Mouse (Mus musculus) forebrain, embryonic 13.5 days (tissue): Measurements from ENCODE around the gene Tmem238. TPM values are rescaled to one million over a fixed set of nuclear protein-coding genes. Genes with fewer than 3 reads are reported as not detected.

Source experiments
- ATAC-seq: fragments of 200-750 bp; cut with Nextera tagmentation; 2 replicates; pipeline ENCODE4 v1.8.0; 2017
- H3K27ac ChIP-seq: fragments of 300-500 bp; sonication (generic); 2 replicates; pipeline ENCODE4 v1.5.1; 2015; ENCODE audit warnings: inconsistent platforms, mild to moderate bottlenecking, moderate library complexity
- H3K27me3 ChIP-seq: fragments of 300-500 bp; sonication (generic); 2 replicates; pipeline ENCODE4 v1.6.1; 2015; ENCODE audit warnings: mild to moderate bottlenecking, inconsistent platforms
- H3K36me3 ChIP-seq: fragments of 300-500 bp; sonication (generic); 2 replicates; pipeline ENCODE4 v1.6.1; 2015; ENCODE audit warnings: mild to moderate bottlenecking, inconsistent platforms; ENCODE audit not compliant: poor library complexity, severe bottlenecking
- H3K4me1 ChIP-seq: fragments of 300-500 bp; sonication (generic); 2 replicates; pipeline ENCODE4 v1.6.1; 2015; ENCODE audit warnings: inconsistent platforms
- H3K4me2 ChIP-seq: fragments of 300-500 bp; sonication (generic); 2 replicates; pipeline ENCODE4 v1.6.1; 2015; ENCODE audit warnings: inconsistent platforms, mild to moderate bottlenecking, moderate library complexity
- H3K4me3 ChIP-seq: fragments of 300-500 bp; sonication (generic); 2 replicates; pipeline ENCODE4 v1.5.1; 2015; ENCODE audit warnings: mild to moderate bottlenecking, inconsistent platforms
- H3K9ac ChIP-seq: fragments of 300-500 bp; sonication (generic); 2 replicates; pipeline ENCODE4 v1.6.1; 2015; ENCODE audit warnings: mild to moderate bottlenecking, inconsistent platforms
- H3K9me3 ChIP-seq: fragments of 300-500 bp; sonication (generic); replicated peaks from 2 replicates; pipeline ENCODE4 v1.6.1; 2016; ENCODE audit warnings: inconsistent platforms
- WGBS: fragments of 180-500 bp; shearing (Covaris S2); methylation state at CpG from one replicate; pipeline ENCODE4 v1.1.7; 2015; 5-methylcytosine and 5-hydroxymethylcytosine counted together
- polyA plus RNA-seq: library from polyadenylated mRNA; unstranded; fragments of >200 nt; fragmentation: Nextera tagmentation; extraction: Ambion mirVana; gene quantifications from 2 replicates; pipeline ENCODE4 v1.2.1, GENCODE M21; 2015

The Tmem238 gene
- polyA plus RNA-seq, 1 experiment from 2014 or later, result 2.6 TPM

- Histone ChIP-seq H3K27me3 (peaks cover 28% of the 10 kb centered on the region), H3K4me3 (peak overlapping the region; percentile 52), H3K36me3 (peaks cover under 1% of the 10 kb centered on the region; the same call in 1 of the 2 replicates), H3K9me3 (no peaks in the 10 kb centered on the region), H3K4me2 (peak overlapping the region; percentile 87), H3K9ac (peak overlapping the region; percentile 78), H3K27ac (peak overlapping the region; percentile 25; the same call in 1 of the 2 replicates), H3K4me1 (peaks cover 19% of the 10 kb centered on the region)
- WGBS, result 3% methylated on average over 54 of the region's 64 CpGs
- peak; percentile 37; the same call in 1 of the 2 replicates for ATAC-seq
Measured at GRCm38 (mm10) chr7:4788499-4789435, 689 bp downstream of the Tmem238 start.

GRCm38 (mm10) chr7:4783667-4784268 is 5.7 kb downstream of the Tmem238 start:
- WGBS, result 88% methylated on average over 14 of the region's 14 CpGs
- H3K4me1 ChIP-seq, result peaks cover 6% of the 10 kb centered on the region
- no peaks in the 10 kb centered on the region for H3K36me3 ChIP-seq
- ATAC-seq, result no peak
- no peak overlapping the region for H3K9ac ChIP-seq
- H3K4me3 ChIP-seq, result no peak overlapping the region
- no peaks in the 10 kb centered on the region for H3K9me3 ChIP-seq
- no peak overlapping the region for H3K4me2 ChIP-seq
- H3K27me3 ChIP-seq, result peaks cover 47% of the 10 kb centered on the region
- H3K27ac ChIP-seq, result no peak overlapping the region

GRCm38 (mm10) chr7:4782759-4783158 is 6.7 kb downstream of the Tmem238 start, which contains the start of the genes Il11 and Tmem190:
Gene Il11, minus strand, starts transcription at chr7:4782859.
Gene Tmem190, plus strand, starts transcription at chr7:4782937.
- no peaks in the 10 kb centered on the region for H3K9me3 ChIP-seq
- H3K36me3 ChIP-seq, result no peaks in the 10 kb centered on the region
- H3K9ac ChIP-seq, result no peak within 1 kb of the TSS
- no peak for ATAC-seq
- H3K4me2 ChIP-seq, result no peak within 1 kb of the TSS
- no peak within 1 kb of the TSS for H3K27ac ChIP-seq
- WGBS, result 81% methylated on average over 2 of the region's 2 CpGs
- H3K27me3 ChIP-seq, result peaks cover 53% of the 10 kb centered on the region
- H3K4me3 ChIP-seq, result no peak within 1 kb of the TSS
- no peaks in the 10 kb centered on the region for H3K4me1 ChIP-seq

GRCm38 (mm10) chr7:4782130-4782529 is 7.3 kb downstream of the Tmem238 start:
- 54% methylated on average over 3 of the region's 3 CpGs for WGBS
- ATAC-seq, result no peak
- peaks cover 5% of the 10 kb centered on the region; the same call in 1 of the 2 replicates for H3K4me1 ChIP-seq
- H3K27ac ChIP-seq, result no peak overlapping the region
- H3K9ac ChIP-seq, result no peak overlapping the region
- peaks cover 54% of the 10 kb centered on the region for H3K27me3 ChIP-seq
- no peak overlapping the region for H3K4me3 ChIP-seq
- H3K9me3 ChIP-seq, result no peaks in the 10 kb centered on the region
- H3K36me3 ChIP-seq, result no peaks in the 10 kb centered on the region
- no peak overlapping the region for H3K4me2 ChIP-seq

GRCm38 (mm10) chr7:4779921-4780320 is 9.5 kb downstream of the Tmem238 start:
- no peak overlapping the region for H3K9ac ChIP-seq
- H3K4me1 ChIP-seq, result peaks cover 10% of the 10 kb centered on the region
- WGBS, result 44% methylated on average over 5 of the region's 5 CpGs
- H3K36me3 ChIP-seq, result no peaks in the 10 kb centered on the region
- H3K27me3 ChIP-seq, result peaks cover 76% of the 10 kb centered on the region
- no peak overlapping the region for H3K27ac ChIP-seq
- H3K4me2 ChIP-seq, result no peak overlapping the region
- no peaks in the 10 kb centered on the region for H3K9me3 ChIP-seq
- ATAC-seq, result no peak
- no peak overlapping the region for H3K4me3 ChIP-seq

- WGBS, result 2% methylated on average over 14 of the region's 20 CpGs
- H3K36me3 ChIP-seq, result no peaks in the 10 kb centered on the region
- peaks cover 10% of the 10 kb centered on the region for H3K4me1 ChIP-seq
- H3K9me3 ChIP-seq, result no peaks in the 10 kb centered on the region
- ATAC-seq, result 0 out of 2 replicates have a peak, but pooled peaks have one; percentile 13
- no peak overlapping the region for H3K4me2 ChIP-seq
- peaks cover 80% of the 10 kb centered on the region for H3K27me3 ChIP-seq
- no peak overlapping the region for H3K27ac ChIP-seq
- no peak overlapping the region for H3K9ac ChIP-seq
- peak overlapping the region; percentile 31; the same call in 1 of the 2 replicates for H3K4me3 ChIP-seq
Measured at GRCm38 (mm10) chr7:4777851-4778637, 11.4 kb downstream of the Tmem238 start.

GRCm38 (mm10) chr7:4776861-4777830 is 12.3 kb downstream of the Tmem238 start:
- no peaks in the 10 kb centered on the region for H3K36me3 ChIP-seq
- peaks cover 78% of the 10 kb centered on the region for H3K27me3 ChIP-seq
- peak overlapping the region; percentile 51 for H3K4me2 ChIP-seq
- H3K9ac ChIP-seq, result peak overlapping the region; percentile 47
- H3K9me3 ChIP-seq, result no peaks in the 10 kb centered on the region
- peaks cover 10% of the 10 kb centered on the region for H3K4me1 ChIP-seq
- ATAC-seq, result peak; percentile 86
- H3K4me3 ChIP-seq, result peak overlapping the region; percentile 31
- under 1% methylated on average over 33 of the region's 56 CpGs for WGBS
- H3K27ac ChIP-seq, result no peak overlapping the region

- Histone ChIP-seq H3K27ac (no peak overlapping the region), H3K9me3 (no peaks in the 10 kb centered on the region), H3K4me3 (no peak overlapping the region), H3K9ac (no peak overlapping the region), H3K4me1 (peaks cover 10% of the 10 kb centered on the region), H3K4me2 (no peak overlapping the region), H3K27me3 (peaks cover 68% of the 10 kb centered on the region), H3K36me3 (no peaks in the 10 kb centered on the region)
- ATAC-seq, result no peak
- 62% methylated on average over 10 of the region's 10 CpGs for WGBS
Measured at GRCm38 (mm10) chr7:4776131-4776530, 13.3 kb downstream of the Tmem238 start.

GRCm38 (mm10) chr7:4771202-4771601 is 18.3 kb downstream of the Tmem238 start, which contains the start of gene Fam71e2:
Gene Fam71e2, minus strand, starts transcription at chr7:4771302.
- no peaks in the 10 kb centered on the region for H3K4me1 ChIP-seq
- 71% methylated on average over 5 of the region's 5 CpGs for WGBS
- H3K27ac ChIP-seq, result no peak within 1 kb of the TSS
- H3K4me2 ChIP-seq, result no peak within 1 kb of the TSS
- H3K9ac ChIP-seq, result no peak within 1 kb of the TSS
- no peaks in the 10 kb centered on the region for H3K9me3 ChIP-seq
- no peaks in the 10 kb centered on the region for H3K36me3 ChIP-seq
- H3K4me3 ChIP-seq, result no peak within 1 kb of the TSS
- H3K27me3 ChIP-seq, result peaks cover 29% of the 10 kb centered on the region
- ATAC-seq, result no peak

- Histone ChIP-seq H3K4me3 (no peak overlapping the region), H3K4me1 (peaks cover 17% of the 10 kb centered on the region), H3K9ac (0 out of 2 replicates have a peak overlapping the region, but pooled peaks have one; percentile 14)
Measured at GRCm38 (mm10) chr7:4764946-4765710, 24.3 kb downstream of the Tmem238 start.

More at GRCm38 (mm10) chr7:4764946-4765710, 24.3 kb downstream of the Tmem238 start:
- no peaks in the 10 kb centered on the region for H3K9me3 ChIP-seq
- ATAC-seq, result no peak
- H3K27me3 ChIP-seq, result peaks cover 11% of the 10 kb centered on the region; the same call in 1 of the 2 replicates
- H3K4me2 ChIP-seq, result peak overlapping the region; percentile 1; the same call in 1 of the 2 replicates
- H3K36me3 ChIP-seq, result no peaks in the 10 kb centered on the region
- WGBS, result 2% methylated on average over 4 of the region's 4 CpGs
- H3K27ac ChIP-seq, result no peak overlapping the region
